Mouse (Mus musculus) adrenal gland, postnatal 4 days (tissue): Measurements from ENCODE around the gene Slc22a14. TPM values are rescaled to one million over a fixed set of nuclear protein-coding genes. Genes with fewer than 3 reads are reported as not detected.

Source experiments
- DNase-seq, 2 experiments: peaks; one replicate each; pipeline ENCODE4 v3.0.0; 2021 to 2022; ENCODE audit warnings: low spot score in 2 of 2, mixed read lengths in 2 of 2
- total RNA-seq, 2 experiments: library from RNA; stranded (reverse); gene quantifications; 2 replicates each; pipeline ENCODE4 v1.2.3; 2021

The Slc22a14 gene
- total RNA-seq, 2 experiments from 2014 or later, result not detected

DNA sequence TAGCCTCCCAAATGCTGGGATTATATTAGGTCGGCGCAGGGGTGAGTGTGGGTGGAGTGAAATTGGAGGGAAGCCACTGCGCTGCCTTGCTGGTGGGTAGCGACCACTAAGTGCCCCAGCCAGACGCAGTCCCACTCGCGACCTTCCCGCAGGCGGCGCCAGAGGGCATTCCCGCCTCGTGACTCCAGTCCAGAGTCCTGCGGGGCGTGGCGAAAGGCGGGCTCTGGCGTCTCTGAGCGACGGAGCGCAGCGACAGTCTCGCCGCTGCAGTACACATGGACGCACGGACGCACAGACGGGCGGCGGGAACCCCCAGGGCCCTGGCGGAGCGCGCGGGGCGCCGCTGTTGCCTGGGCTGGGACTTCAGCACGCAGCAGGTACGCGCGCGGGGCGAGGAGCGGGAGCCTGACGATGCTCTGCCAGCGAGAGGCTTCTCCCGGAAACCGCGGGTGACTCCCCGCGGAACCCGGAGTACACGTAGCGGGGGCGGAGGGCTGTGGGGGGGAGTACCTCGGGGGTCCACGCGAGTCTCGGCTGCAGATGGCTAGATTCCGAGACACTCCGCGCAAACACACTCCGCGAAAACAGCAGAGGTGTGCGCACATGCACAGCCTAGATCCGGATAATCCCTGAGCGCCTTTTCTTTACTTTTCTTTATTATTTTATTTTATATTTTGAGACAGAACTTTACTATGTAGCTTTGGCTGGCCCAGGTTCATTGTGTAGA is 7.9 kb downstream of the Slc22a14 start, which contains the start of gene Xylb:
Xylb (plus strand) TSS at position 51 of the 727 bp plus-strand sequence.
- DNase-seq, result peak; percentile 84 to 86

- DNase-seq, result no peak
These were observed 9.4 kb downstream of the Slc22a14 start for GRCm38 (mm10) chr9:119355943-119356342.

GRCm38 (mm10) chr9:119353926-119354325 is 11.4 kb downstream of the Slc22a14 start:
- DNase-seq, result no peak

DNA sequence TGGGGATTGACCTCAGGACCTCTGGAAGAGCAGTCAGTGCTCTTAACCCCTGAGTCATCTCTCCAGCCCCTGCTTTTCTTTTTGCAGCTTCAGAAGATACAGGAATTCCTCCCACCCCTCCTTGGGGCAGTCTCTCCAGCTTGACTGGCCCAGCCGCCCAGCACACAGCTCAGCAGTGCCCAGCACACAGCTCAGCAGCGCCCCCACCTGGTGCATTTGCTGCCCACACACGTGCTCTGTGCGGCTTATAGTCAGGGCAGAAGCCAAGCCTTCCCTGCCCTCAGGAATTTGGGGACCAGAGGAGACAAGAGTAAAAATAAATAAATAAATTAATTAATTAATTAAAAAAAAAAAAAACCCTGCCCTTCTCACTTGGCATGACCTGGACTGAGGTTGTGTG is 13.3 kb downstream of the Slc22a14 start:
- DNase-seq, result peak; percentile 60 to 72

DNA sequence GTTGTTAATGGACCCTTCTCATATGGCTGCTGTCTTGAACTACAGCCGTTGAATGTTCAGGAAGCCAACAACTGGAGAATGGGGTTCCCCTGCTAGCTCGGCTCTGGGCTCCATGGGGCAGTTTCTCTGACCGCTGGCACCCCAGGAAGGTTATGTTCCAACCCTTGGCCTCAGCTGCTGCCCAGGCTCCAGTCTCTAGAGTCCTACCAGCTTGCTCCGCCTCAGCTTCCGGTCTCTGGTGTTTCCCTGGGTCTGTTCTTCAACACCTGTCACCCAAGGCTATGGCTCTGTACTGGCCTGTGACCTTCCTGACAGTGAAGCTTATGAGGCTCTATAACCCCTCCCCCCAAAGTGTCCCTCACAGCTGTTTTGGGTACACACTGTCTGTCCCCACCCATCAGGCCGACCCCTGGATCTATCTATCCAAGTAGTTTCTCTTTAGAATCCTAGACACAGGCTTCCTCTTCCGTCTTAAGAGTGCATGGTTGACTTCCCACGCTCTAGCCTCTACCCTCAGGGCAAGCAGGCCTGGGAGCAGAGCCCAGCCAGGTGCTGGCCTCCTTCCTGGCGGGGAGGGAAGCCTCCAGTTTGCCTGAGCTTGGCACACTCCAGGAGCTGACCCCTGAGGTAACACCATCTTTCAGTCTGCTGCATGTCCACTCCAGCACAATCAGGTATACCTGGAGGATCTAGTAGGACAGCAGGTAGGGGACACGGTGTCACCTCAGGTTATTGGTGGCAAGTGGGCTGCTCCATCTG is 14.2 kb downstream of the Slc22a14 start:
- DNase-seq, result no peak

- DNase-seq, result no peak
These were observed 14.8 kb downstream of the Slc22a14 start for GRCm38 (mm10) chr9:119350531-119350930.

DNA sequence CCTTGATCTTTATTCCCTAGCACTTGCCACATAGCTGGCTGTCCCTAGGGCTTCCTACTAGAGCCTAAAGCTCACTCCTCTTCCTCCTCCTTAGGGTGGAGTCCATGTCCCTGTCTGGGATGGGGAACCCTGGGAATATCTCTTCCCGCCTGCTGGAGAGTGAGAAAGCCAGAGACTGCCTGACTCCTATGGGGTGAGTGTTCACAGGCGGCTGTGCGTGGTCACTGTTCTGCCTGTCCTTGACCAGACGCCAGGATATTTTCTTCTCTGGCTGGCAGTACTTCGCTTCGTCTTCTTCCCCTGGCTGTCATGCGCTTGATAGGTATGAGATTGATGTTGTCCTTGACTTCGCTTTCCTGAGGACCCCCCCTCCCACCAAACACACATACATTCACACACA is 19.0 kb downstream of the Slc22a14 start:
- DNase-seq, result no peak

DNA sequence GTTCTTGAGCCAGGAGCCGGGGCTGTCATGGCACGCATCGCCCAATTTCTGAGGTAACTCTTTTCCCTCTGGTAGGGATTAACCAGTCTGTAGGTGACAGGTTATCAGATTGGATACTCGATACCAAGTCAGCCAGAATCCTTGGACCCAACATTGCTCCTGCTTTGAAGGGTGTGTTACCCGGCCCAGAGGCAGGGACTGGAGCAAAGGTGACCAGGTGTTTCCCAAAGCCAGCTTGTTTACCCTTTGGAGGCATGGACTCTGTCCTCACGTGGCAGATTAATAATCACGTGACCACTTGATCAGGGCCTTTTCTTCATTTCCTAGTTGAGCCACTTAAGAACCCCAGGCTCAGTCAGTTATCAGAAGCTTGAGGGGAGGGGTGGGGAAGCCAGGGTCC is 22.6 kb downstream of the Slc22a14 start:
- DNase-seq, result no peak

DNA sequence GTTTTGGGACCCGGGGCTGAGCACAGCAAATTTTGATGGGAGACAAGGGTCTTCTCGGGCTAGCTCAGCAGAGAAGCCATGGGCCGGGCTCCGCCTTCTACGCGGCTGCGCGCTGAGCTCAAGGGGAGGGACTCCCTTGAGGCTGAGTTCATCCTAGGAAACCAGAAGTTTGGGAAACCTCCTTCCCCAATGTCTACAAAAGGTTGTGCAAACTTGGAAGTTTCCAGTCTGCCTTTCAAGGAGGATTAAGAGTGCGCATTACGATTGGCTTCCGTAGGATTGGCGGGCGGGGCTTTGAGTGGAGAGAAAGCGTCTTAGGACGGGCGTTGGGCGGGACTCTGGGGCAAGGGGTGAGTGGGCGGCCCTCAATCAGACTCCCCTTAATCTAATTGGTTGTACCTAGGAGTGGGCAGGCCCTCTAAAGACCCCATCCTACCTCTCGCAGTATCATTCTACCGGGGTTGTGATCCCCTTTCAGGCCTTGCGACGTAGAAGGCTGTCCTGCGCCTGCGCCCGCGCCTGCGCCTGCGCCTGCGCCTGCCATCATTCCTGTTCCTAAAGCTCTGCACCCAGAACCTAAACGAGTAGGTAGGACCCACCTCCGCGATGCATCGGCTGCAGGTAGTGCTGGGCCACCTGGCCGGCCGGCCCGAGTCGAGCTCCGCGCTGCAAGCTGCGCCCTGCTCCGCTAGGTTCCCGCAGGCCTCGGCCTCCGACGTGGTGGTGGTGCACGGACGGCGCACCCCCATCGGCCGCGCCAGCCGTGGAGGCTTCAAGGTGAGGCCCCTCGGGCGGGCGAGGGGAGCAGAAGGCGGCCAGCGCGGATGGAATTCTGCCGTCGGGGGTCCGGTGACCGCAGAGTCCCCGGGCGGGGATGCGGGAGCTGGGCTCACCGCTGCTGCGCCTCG is 24.2 kb downstream of the Slc22a14 start, which contains the start of gene Myd88:
Myd88 (minus strand) TSS at position 503 of the 908 bp plus-strand sequence.
- peak; percentile 68 to 90 for DNase-seq

- DNase-seq, result no peak
These were observed 25.2 kb downstream of the Slc22a14 start for GRCm38 (mm10) chr9:119340212-119340580.

- DNase-seq, result peak in 1 of 2 experiments; percentile 52
These were observed 25.7 kb downstream of the Slc22a14 start, which contains the start of gene Acaa1a for GRCm38 (mm10) chr9:119339558-119340211. Gene Acaa1a (plus strand): TSS chr9:119339676.

GRCm38 (mm10) chr9:119339106-119339505 is 26.2 kb downstream of the Slc22a14 start:
- no peak for DNase-seq

GRCm38 (mm10) chr9:119338350-119338749 is 27.0 kb downstream of the Slc22a14 start:
- DNase-seq, result no peak

DNA sequence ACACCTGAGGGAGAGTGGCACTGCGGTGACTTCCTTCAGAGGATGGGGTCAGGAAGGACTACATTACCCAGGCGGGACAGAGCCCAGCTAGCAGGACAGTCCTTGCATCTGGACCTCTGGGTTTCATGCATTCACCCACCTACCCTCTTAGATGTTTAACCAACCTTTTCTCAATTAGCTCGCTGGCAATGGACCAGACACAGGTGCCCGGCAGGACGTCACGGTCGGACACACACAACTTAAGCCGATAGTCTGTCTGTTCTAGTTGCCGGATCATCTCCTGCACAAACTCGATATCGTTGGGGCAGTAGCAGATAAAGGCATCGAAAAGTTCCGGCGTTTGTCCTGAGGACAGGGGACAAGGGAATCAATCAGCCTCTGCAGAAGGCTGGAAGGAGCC is 27.5 kb downstream of the Slc22a14 start:
- no peak for DNase-seq

DNA sequence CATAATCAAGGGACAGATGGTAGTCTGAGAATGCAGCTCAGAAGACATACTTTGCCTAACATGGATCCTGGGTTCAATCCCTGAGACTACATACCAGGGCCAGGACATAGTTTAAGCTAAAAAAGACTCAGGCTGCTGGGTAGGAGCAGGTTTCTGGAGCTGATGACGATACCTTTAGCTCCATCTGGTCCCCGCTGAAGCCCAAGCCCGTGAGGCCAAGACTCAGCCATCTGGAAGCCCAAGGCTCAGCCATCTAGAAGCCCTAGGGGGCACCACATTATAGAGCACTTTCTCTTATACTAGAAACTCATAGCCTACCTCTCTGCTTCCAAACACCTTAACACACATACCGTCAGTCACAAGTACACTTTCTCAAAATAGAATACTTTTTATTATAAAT is 29.8 kb downstream of the Slc22a14 start:
- DNase-seq, result no peak

- DNase-seq, result no peak
These were observed 30.5 kb downstream of the Slc22a14 start for GRCm38 (mm10) chr9:119334834-119335233.

DNA sequence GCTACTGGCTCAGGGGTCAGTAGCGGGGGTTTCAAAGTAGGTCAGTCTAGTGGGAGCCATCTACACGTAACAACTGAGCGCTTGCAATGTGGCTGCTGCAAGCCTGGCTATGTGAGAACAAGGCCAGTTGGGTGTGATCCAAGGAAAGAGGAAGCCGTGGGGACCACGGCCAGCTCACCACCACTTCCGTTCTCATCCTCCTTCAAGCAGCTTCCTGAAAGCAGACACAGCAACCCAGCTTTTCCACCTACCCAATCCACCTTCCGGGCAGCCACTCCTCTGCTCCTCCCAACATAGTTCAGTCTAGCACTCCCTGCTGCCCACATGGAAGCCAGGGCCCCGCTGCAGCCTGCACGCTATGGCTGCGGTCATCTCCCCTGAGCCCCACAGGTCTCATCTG is 31.0 kb downstream of the Slc22a14 start:
- no peak for DNase-seq

GRCm38 (mm10) chr9:119330186-119330963 is 35.0 kb downstream of the Slc22a14 start:
- no peak for DNase-seq

GRCm38 (mm10) chr9:119328488-119328887 is 36.9 kb downstream of the Slc22a14 start:
- DNase-seq, result no peak

- DNase-seq, result no peak
These were observed 41.2 kb downstream of the Slc22a14 start for GRCm38 (mm10) chr9:119324130-119324529.
